Mouse (Mus musculus) cerebellum, postnatal 4 days (tissue): ENCODE measurements around the gene Raly.
A peak's percentile ranks its signal among the peaks of the same experiment; 100 is the strongest.
"Not testable (repeated sequence)": the region's sequence is repeated elsewhere in the genome, so short reads cannot be mapped to it uniquely, and the experiment has no call there.

Source experiments
- DNase-seq, 2 experiments: peaks; one replicate each; pipeline ENCODE4 v3.0.0; 2022; ENCODE audit warnings: low spot score in 2 of 2, mixed read lengths in 1 of 2

The Raly gene

GRCm38 (mm10) chr2:154834149-154834865, 43.4 kb downstream of the Raly start:
- DNase-seq, result no peak

- no peak for DNase-seq
These were observed 45.6 kb downstream of the Raly start for GRCm38 (mm10) chr2:154836537-154836936.

GRCm38 (mm10) chr2:154848086-154848485, 57.2 kb downstream of the Raly start:
- no peak for DNase-seq

GRCm38 (mm10) chr2:154855383-154855782, 64.5 kb downstream of the Raly start:
- DNase-seq, result peak in 1 of 2 experiments; percentile 61

- DNase-seq, result no peak
These were observed 72.8 kb downstream of the Raly start for GRCm38 (mm10) chr2:154863672-154864071.

GRCm38 (mm10) chr2:154865696-154866095, 74.8 kb downstream of the Raly start:
- DNase-seq, result no peak

- no peak for DNase-seq
These were observed 77.2 kb downstream of the Raly start for GRCm38 (mm10) chr2:154868106-154868505.

- no peak for DNase-seq
These were observed 79.2 kb downstream of the Raly start for GRCm38 (mm10) chr2:154869954-154870641.

GRCm38 (mm10) chr2:154876621-154877020, 85.7 kb downstream of the Raly start:
- no peak for DNase-seq

GRCm38 (mm10) chr2:154891585-154891984, 100.7 kb downstream of the Raly start:
- DNase-seq, result no peak

- DNase-seq, result peak; percentile 90 to 94
These were observed 101.5 kb downstream of the Raly start, which contains the start of gene Eif2s2 for GRCm38 (mm10) chr2:154892201-154893044. Eif2s2 (minus strand) TSS chr2:154892935.

- no peak for DNase-seq
These were observed 102.1 kb downstream of the Raly start for GRCm38 (mm10) chr2:154893045-154893385.

GRCm38 (mm10) chr2:154893548-154893947, 102.7 kb downstream of the Raly start:
- no peak for DNase-seq

GRCm38 (mm10) chr2:154899004-154899403, 108.1 kb downstream of the Raly start:
- not testable (repeated sequence) for DNase-seq

- DNase-seq, result not testable (repeated sequence)
These were observed 108.5 kb downstream of the Raly start for GRCm38 (mm10) chr2:154899412-154899811.

- DNase-seq, result no peak
These were observed 111.2 kb downstream of the Raly start for GRCm38 (mm10) chr2:154902111-154902510.

GRCm38 (mm10) chr2:154905796-154906195, 114.9 kb downstream of the Raly start:
- DNase-seq, result no peak

- not testable (repeated sequence) for DNase-seq
These were observed 117.3 kb downstream of the Raly start for GRCm38 (mm10) chr2:154908223-154908622.

- DNase-seq, result no peak
These were observed 118.9 kb downstream of the Raly start for GRCm38 (mm10) chr2:154909789-154910188.

- no peak for DNase-seq
These were observed 125.1 kb downstream of the Raly start for GRCm38 (mm10) chr2:154915922-154916541.

GRCm38 (mm10) chr2:154916547-154916946, 125.7 kb downstream of the Raly start:
- DNase-seq, result no peak
